Mouse (Mus musculus) T-helper 1 cell (primary cell): ENCODE measurements around the gene Micu2.

Experiments used
- in situ Hi-C: fragments of 300-600 bp; cut with MboI, MseI; formaldehyde crosslinking; loops from one replicate; pipeline ENCODE4 v1.15.1; 2025; ENCODE audit warnings: high pct_unique_total_duplicates

The Micu2 gene

GRCm38 (mm10) chr14:57998526-57999401, at the start of gene Micu2:
Gene Micu2 (minus strand): TSS chr14:57999262.
- in situ Hi-C loops, result no loop called here

DNA sequence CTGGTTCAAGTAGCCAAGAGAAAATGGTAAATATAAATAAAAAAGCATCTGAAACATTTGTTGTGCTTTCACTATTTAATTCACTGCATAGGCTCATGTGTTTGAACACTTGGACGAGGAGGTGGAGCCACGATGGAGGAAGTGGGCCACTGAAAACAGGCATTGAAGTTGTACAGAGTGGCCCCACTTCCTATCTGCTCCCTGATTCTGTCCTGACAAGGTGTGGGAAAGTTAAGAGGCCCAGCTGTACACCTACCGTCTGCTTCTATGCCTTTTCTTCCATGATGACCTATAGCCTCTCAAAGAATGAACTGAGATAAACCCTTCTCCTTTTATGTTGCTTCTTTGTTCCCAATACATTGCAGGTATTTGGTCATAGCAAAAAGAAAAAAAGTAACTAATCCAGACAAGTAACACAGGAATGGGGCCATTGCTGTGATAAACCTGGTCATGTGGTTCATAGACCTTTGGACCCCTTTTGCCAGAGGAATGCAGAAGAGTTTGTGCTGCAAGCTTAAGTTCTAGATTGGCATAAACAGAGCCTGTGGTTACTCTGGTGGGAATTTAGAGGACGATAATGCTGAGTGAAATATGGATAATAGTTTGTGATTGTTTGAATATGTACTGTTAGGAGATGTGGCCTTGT, 47.7 kb upstream of the Micu2 start:
- in situ Hi-C loops, result no loop called here

DNA sequence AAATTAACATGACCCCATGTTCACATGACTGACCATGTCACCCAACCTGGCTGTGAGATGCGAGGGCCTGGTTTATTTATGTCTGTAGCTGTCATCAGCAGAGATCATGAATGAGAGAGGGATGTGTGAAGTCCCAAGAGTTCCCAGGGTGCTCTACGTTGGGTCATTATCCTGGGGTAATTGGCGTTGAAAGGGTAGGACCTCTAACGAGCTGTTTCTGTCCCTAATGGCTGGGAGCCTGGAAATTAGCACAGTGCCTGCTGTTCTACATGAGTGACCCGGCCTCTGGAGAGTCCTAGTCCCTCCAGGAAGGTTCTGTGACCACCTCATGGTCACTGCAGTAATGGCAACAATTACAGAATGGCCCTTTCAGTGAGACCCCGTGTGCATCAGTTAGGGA, 37.1 kb upstream of the Micu2 start:
- in situ Hi-C loops, result loop anchor here (5.0 to 10.0 kb wide), 3 partner anchors 669 to 1759 kb away; no protein-coding TSS in a partner anchor

GRCm38 (mm10) chr14:58034567-58034966, 35.5 kb upstream of the Micu2 start:
- in situ Hi-C loops, result loop anchor here (10.0 kb wide), 2 partner anchors 670 to 1760 kb away; no protein-coding TSS in a partner anchor

DNA sequence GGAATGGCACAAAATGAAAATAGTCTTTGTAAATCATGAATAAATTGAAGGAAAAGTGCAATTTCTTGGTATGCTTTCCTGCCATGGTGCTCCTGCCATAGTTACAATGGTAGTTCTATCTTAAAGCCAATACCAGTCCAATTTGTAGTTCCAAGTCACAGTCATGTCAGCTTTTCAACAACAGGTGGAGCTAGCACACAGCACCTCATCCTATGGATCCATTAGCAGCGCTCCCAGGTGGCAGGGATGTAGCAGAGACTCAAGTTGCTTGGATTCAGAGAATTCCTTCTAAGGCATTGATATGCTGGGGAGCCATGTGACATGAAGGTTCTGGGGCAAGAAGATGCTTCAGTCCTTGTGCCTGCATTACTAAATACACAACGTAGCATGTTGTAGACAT, 19.8 kb upstream of the Micu2 start:
- in situ Hi-C loops, result no loop called here

DNA sequence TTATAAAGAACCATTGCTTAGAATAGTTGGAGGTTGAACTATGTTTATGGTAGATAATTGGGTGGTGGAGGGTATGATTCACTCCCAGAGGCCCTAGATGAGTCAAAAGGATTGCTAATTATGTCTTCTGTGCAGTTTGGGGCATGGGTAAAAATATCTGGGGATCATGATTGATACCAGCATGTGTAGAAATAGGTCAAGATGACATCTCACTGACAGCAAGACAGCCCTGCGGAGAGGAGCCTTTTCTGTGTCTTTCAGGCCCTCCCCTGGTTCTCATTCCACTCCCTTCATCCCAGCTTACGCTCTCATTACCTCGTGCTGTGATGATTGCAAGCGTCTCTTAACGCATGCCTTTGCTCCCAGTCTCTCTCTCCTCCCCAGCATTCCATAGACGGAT, 4.8 kb upstream of the Micu2 start:
- in situ Hi-C loops, result no loop called here

- in situ Hi-C loops, result no loop called here
Measured at GRCm38 (mm10) chr14:58002161-58002560, 3.1 kb upstream of the Micu2 start.

GRCm38 (mm10) chr14:57999402-57999734, 306 bp upstream of the Micu2 start:
- in situ Hi-C loops, result no loop called here

GRCm38 (mm10) chr14:57997431-57997830, 1.6 kb downstream of the Micu2 start:
- in situ Hi-C loops, result no loop called here

GRCm38 (mm10) chr14:57996210-57996609, 2.9 kb downstream of the Micu2 start:
- in situ Hi-C loops, result no loop called here

- in situ Hi-C loops, result no loop called here
Measured at GRCm38 (mm10) chr14:57991761-57992160, 7.3 kb downstream of the Micu2 start.

GRCm38 (mm10) chr14:57989162-57989561, 9.9 kb downstream of the Micu2 start:
- in situ Hi-C loops, result no loop called here

DNA sequence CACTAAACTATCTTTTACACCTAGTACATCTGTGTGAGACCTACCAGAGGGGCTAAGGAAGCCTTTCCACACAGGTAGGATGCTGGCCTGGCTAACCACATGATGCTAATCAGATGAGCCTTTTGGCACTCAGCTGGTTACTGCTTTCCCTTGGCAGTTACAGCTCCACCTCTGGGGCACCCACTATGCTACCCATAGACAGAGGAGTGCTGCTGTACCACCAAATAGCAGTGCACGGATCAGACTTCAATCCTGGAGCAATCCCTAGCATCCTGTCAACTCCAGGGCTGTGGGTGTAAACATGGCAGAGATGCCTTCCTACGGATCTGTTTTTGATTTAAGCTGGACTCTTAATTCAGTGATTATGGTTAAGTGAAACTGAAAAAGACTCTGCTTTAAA, 13.3 kb downstream of the Micu2 start:
- in situ Hi-C loops, result no loop called here

DNA sequence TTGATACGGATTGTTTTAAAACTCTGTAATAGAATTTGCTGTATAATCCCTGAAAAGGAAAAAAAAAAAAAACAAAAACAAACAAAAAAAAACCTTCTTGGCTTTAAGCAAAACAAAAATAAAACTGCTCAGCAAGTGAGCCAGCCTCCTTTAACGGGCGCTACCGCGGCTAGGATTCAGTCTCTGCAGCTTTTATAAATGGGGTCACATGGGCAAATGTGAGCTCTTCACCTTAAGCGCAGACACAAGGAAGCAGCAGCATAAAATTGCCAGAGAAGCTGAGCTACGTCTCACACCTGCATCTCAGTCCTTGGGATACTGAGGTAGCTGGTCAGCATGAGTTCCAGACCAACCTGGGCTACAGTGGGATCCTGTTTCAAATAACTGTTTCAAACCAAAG, 16.6 kb downstream of the Micu2 start:
- in situ Hi-C loops, result no loop called here

GRCm38 (mm10) chr14:57981720-57982418, 17.2 kb downstream of the Micu2 start:
- in situ Hi-C loops, result no loop called here

- in situ Hi-C loops, result no loop called here
Measured at GRCm38 (mm10) chr14:57980776-57981175, 18.3 kb downstream of the Micu2 start.

- in situ Hi-C loops, result no loop called here
Measured at GRCm38 (mm10) chr14:57980179-57980578, 18.9 kb downstream of the Micu2 start.

DNA sequence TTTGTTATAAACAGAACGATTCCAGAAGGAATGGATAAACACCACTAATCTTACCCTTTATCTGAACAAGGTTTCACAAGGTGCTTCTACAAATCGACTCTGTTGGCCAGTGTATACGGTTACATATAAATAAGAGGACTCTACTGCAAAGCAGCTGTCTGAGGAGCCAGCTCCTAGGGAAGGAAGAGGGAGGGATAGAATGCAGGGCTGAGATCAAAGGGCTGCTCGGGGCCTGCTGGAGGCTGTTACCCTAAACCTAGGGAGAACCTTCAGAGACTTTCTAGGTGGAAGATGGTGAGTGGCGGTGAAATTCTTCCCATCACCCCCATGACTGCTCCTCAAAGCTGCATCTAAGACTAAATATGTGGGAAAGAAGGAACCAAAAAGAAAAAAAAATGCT, 20.9 kb downstream of the Micu2 start:
- in situ Hi-C loops, result no loop called here

GRCm38 (mm10) chr14:57975656-57976055, 23.4 kb downstream of the Micu2 start:
- in situ Hi-C loops, result no loop called here

- in situ Hi-C loops, result no loop called here
Measured at GRCm38 (mm10) chr14:57971986-57972525, 27.0 kb downstream of the Micu2 start.

- in situ Hi-C loops, result no loop called here
Measured at GRCm38 (mm10) chr14:57968873-57969272, 30.2 kb downstream of the Micu2 start.
